In the genomic region with DNA sequence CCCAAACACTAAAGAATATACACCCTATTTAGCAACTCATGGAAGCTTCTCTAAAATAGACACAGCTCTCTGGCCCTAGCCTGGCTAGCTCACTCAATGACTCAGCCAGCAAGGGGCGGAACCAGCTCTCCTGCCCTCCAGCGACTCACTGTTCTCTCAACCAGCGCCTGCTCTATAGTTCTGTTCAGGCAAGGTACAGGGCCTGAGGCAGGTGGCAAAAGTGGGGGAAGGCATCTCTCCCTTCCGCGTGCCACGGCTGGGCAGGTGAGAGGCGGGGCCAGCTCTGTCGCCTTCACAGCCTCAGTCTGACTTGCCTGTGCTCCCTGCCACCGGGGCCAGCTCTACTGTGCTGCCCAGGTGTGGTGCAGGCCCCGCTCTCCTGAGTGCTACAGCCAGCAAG, we compare ENCODE assay signal across 13 mouse cellular contexts. TPM values are rescaled to one million over a fixed set of nuclear protein-coding genes. Genes with fewer than 3 reads are reported as not detected.
DNase-seq lines count a peak whose midpoint lies in the region; ATAC-seq and TF ChIP-seq lines count a peak whose summit lies in the region.
"Had no signal": no experiment of that assay in that cellular context is flagged by ENCODE, and none has a peak within 500 bp of the region (broad histone marks: within the 10 kb centered on the region; RNA-seq: fewer than 3 reads in every experiment).

No protein-coding gene starts in this region.

- no peak overlapping the region for H3K4me3 ChIP-seq in limb, embryonic 15.5 days
- H3K4me3 ChIP-seq in limb, embryonic 10.5 days, result no peak overlapping the region
- H3K4me3 ChIP-seq in ES-E14 (ENCODE audit: insufficient read depth in 1 of 2, low read depth in 1 of 2, low read length in 2 of 2, poor library complexity in 1 of 2, severe bottlenecking in 1 of 2), result peak overlapping the region; percentile 37 to 45; a peak in 3 of 4 replicates
- H3K4me3 ChIP-seq in intestine, embryonic 15.5 days (replicated peaks), result no peak overlapping the region
- H3K4me3 ChIP-seq in liver, embryonic 16.5 days (ENCODE audit: low read depth, low read length), result no peak overlapping the region
- H3K4me3 ChIP-seq in forebrain, embryonic 10.5 days, result no peak overlapping the region
- H3K4me3 ChIP-seq: forebrain, embryonic 13.5 days; heart, embryonic 13.5 days; neural tube, embryonic 13.5 days had no signal

- no peaks in the 10 kb centered on the region for H3K27me3 ChIP-seq in limb, embryonic 15.5 days
- no peaks in the 10 kb centered on the region for H3K27me3 ChIP-seq in limb, embryonic 10.5 days (ENCODE audit: low read depth, poor library complexity, severe bottlenecking)
- H3K27me3 ChIP-seq in intestine, embryonic 15.5 days (replicated peaks), result no peaks in the 10 kb centered on the region
- no peaks in the 10 kb centered on the region for H3K27me3 ChIP-seq in liver, embryonic 16.5 days (ENCODE audit: control insufficient read depth, insufficient read depth, low read depth, low read length)
- no peaks in the 10 kb centered on the region for H3K27me3 ChIP-seq in forebrain, embryonic 10.5 days (ENCODE audit: poor library complexity, severe bottlenecking)
- H3K27me3 ChIP-seq: forebrain, embryonic 13.5 days; heart, embryonic 13.5 days; neural tube, embryonic 13.5 days had no signal

- 54% methylated on average over 10 of the region's 10 CpGs for WGBS in limb, embryonic 15.5 days
- WGBS in limb, embryonic 10.5 days, result 66% methylated on average over 10 of the region's 10 CpGs
- 55% methylated on average over 10 of the region's 10 CpGs for WGBS in intestine, embryonic 15.5 days
- WGBS in liver, embryonic 16.5 days (ENCODE audit: insufficient replicate concordance), result 55% methylated on average over 10 of the region's 10 CpGs
- WGBS in forebrain, embryonic 10.5 days, result 69% methylated on average over 10 of the region's 10 CpGs

- no peak for DNase-seq in limb, embryonic 10.5 days (ENCODE audit: low spot score)
- no peak for DNase-seq in ES-E14 (ENCODE audit: low read depth, low spot score)
- DNase-seq in left cerebral cortex, adult 9 months (ENCODE audit: low spot score in 2 of 2), result no peak
- DNase-seq in cerebellum, postnatal 4 days (ENCODE audit: low spot score in 2 of 2), result no peak
- no peak for DNase-seq in forebrain, embryonic 10.5 days (ENCODE audit: extremely low spot score, low spot score)
- DNase-seq: cerebellum, adult 2 months had no signal

- peak overlapping the region; percentile 63; the same call in 1 of the 2 replicates for H3K27ac ChIP-seq in limb, embryonic 15.5 days
- no peak overlapping the region; the same call in 1 of the 2 replicates for H3K27ac ChIP-seq in limb, embryonic 10.5 days
- H3K27ac ChIP-seq in ES-E14 (ENCODE audit: insufficient read depth, low read depth, low read length, poor library complexity, severe bottlenecking), result no peak overlapping the region
- no peak overlapping the region for H3K27ac ChIP-seq in intestine, embryonic 15.5 days
- no peak overlapping the region for H3K27ac ChIP-seq in liver, embryonic 16.5 days (ENCODE audit: low read length)
- H3K27ac ChIP-seq in forebrain, embryonic 10.5 days, result no peak overlapping the region
- H3K27ac ChIP-seq: forebrain, embryonic 13.5 days; heart, embryonic 13.5 days; macrophage; neural tube, embryonic 13.5 days had no signal

- H3K4me2 ChIP-seq in limb, embryonic 15.5 days, result no peak overlapping the region
- H3K4me2 ChIP-seq in intestine, embryonic 15.5 days (replicated peaks), result no peak overlapping the region
- H3K4me2 ChIP-seq in liver, embryonic 16.5 days (ENCODE audit: low read depth, low read length), result no peak overlapping the region
- H3K4me2 ChIP-seq: forebrain, embryonic 13.5 days; heart, embryonic 13.5 days; neural tube, embryonic 13.5 days had no signal

- H3K9me3 ChIP-seq in limb, embryonic 15.5 days, result no peaks in the 10 kb centered on the region
- no peaks in the 10 kb centered on the region for H3K9me3 ChIP-seq in limb, embryonic 10.5 days (replicated peaks)
- H3K9me3 ChIP-seq in ES-E14 (ENCODE audit: control insufficient read depth, insufficient read depth, low read depth, low read length), result no peaks in the 10 kb centered on the region
- H3K9me3 ChIP-seq in intestine, embryonic 15.5 days, result no peaks in the 10 kb centered on the region
- H3K9me3 ChIP-seq in liver, embryonic 16.5 days (replicated peaks; ENCODE audit: control insufficient read depth, low read length), result no peaks in the 10 kb centered on the region
- H3K9me3 ChIP-seq in forebrain, embryonic 10.5 days, result peaks cover 5% of the 10 kb centered on the region; the same call in 1 of the 2 replicates
- H3K9me3 ChIP-seq: forebrain, embryonic 13.5 days; heart, embryonic 13.5 days had no signal

- no peaks in the 10 kb centered on the region for H3K36me3 ChIP-seq in limb, embryonic 15.5 days
- no peaks in the 10 kb centered on the region for H3K36me3 ChIP-seq in limb, embryonic 10.5 days
- no peaks in the 10 kb centered on the region for H3K36me3 ChIP-seq in ES-E14 (ENCODE audit: control insufficient read depth, insufficient read depth, low read length, poor library complexity, severe bottlenecking)
- no peaks in the 10 kb centered on the region for H3K36me3 ChIP-seq in intestine, embryonic 15.5 days
- no peaks in the 10 kb centered on the region for H3K36me3 ChIP-seq in liver, embryonic 16.5 days (ENCODE audit: control insufficient read depth, insufficient read depth)
- H3K36me3 ChIP-seq in forebrain, embryonic 10.5 days (replicated peaks), result no peaks in the 10 kb centered on the region
- H3K36me3 ChIP-seq: heart, embryonic 13.5 days; neural tube, embryonic 13.5 days had no signal

- ATAC-seq in limb, embryonic 15.5 days (ENCODE audit: insufficient number of reproducible peaks, low FRiP score, low TSS enrichment, low read depth), result no peak
- ATAC-seq in intestine, embryonic 15.5 days, result peak; percentile 71
- peak; percentile 30; the same call in 1 of the 2 replicates for ATAC-seq in liver, embryonic 16.5 days (ENCODE audit: low read depth)
- ATAC-seq: forebrain, embryonic 13.5 days had no signal

- peaks cover 3% of the 10 kb centered on the region; the same call in 1 of the 2 replicates for H3K4me1 ChIP-seq in limb, embryonic 15.5 days
- H3K4me1 ChIP-seq in limb, embryonic 10.5 days, result no peaks in the 10 kb centered on the region; the same call in 1 of the 2 replicates
- H3K4me1 ChIP-seq in ES-E14 (ENCODE audit: control insufficient read depth in 2 of 2, insufficient read depth in 2 of 2, low read length in 2 of 2, poor library complexity in 1 of 2), result peaks cover 11% of the 10 kb centered on the region in 2 experiments; a peak in 3 of 4 replicates
- H3K4me1 ChIP-seq in intestine, embryonic 15.5 days (replicated peaks), result no peaks in the 10 kb centered on the region
- H3K4me1 ChIP-seq in liver, embryonic 16.5 days (ENCODE audit: control insufficient read depth, low read depth, low read length), result no peaks in the 10 kb centered on the region
- H3K4me1 ChIP-seq in forebrain, embryonic 10.5 days, result peaks cover 6% of the 10 kb centered on the region
- H3K4me1 ChIP-seq: forebrain, embryonic 13.5 days; heart, embryonic 13.5 days; neural tube, embryonic 13.5 days had no signal

- in situ Hi-C loops in ES-E14 (cut with MboI; ENCODE audit: low sequenced_read_pairs in 2 of 2, unreplicated experiment in 2 of 2), result no loop called here

- no peak overlapping the region for H3K9ac ChIP-seq in limb, embryonic 15.5 days
- H3K9ac ChIP-seq in ES-E14 (ENCODE audit: insufficient read depth, low read depth, low read length, poor library complexity, severe bottlenecking), result peak overlapping the region; percentile 46; the same call in 1 of the 2 replicates
- no peak overlapping the region for H3K9ac ChIP-seq in intestine, embryonic 15.5 days
- no peak overlapping the region for H3K9ac ChIP-seq in liver, embryonic 16.5 days (ENCODE audit: low read depth, low read length)
- H3K9ac ChIP-seq: forebrain, embryonic 13.5 days; heart, embryonic 13.5 days; neural tube, embryonic 13.5 days had no signal

TF ChIP-seq in ES-E14, 5 proteins besides CTCF, POLR2A, EP300 and RAD21:
- TF ChIP-seq ZNF384 (IDR thresholded peaks at IDR 0.05; ENCODE audit: low read depth, low read length) (no peak), CHD2 (IDR thresholded peaks at IDR 0.05; ENCODE audit: low read depth, low read length) (no peak), HCFC1 (IDR thresholded peaks at IDR 0.05; ENCODE audit: borderline replicate concordance, insufficient read depth, low read length) (no peak), MAFK (IDR thresholded peaks at IDR 0.05; ENCODE audit: insufficient read depth, low read depth, low read length) (no peak), ZC3H11A (IDR thresholded peaks at IDR 0.05; ENCODE audit: borderline replicate concordance, low read depth, low read length) (no peak)

RNA-seq across cellular contexts. Expression of gene Psat1, which starts 0.5 kb away (rescaled TPM):
- polyA plus RNA-seq in limb, embryonic 15.5 days (2015; fragmentation: Nextera tagmentation; extraction: Ambion mirVana), result 151 and 153 TPM in 2 replicates
- 93.3 and 127 TPM in 2 replicates for polyA plus RNA-seq in limb, embryonic 10.5 days (2016; fragmentation: Nextera tagmentation; extraction: Ambion mirVana)
- 183 and 203 TPM in 2 replicates for total RNA-seq in ES-E14 (2012; rRNA removed)
- polyA plus RNA-seq in intestine, embryonic 15.5 days (2015; fragmentation: Nextera tagmentation; extraction: Ambion mirVana), result 74.6 and 82.0 TPM in 2 replicates
- 256 and 258 TPM in 2 replicates for polyA plus RNA-seq in liver, embryonic 16.5 days (2015; fragmentation: Nextera tagmentation; extraction: Ambion mirVana)
- 143 and 158 TPM in 2 replicates for polyA plus RNA-seq in forebrain, embryonic 10.5 days (2016; fragmentation: Nextera tagmentation; extraction: Ambion mirVana)

RNA-seq across cellular contexts. Expression of gene Cep78, which starts 38.1 kb away (rescaled TPM):
- polyA plus RNA-seq in limb, embryonic 15.5 days (2015; fragmentation: Nextera tagmentation; extraction: Ambion mirVana), result 17.7 and 22.0 TPM in 2 replicates
- polyA plus RNA-seq in limb, embryonic 10.5 days (2016; fragmentation: Nextera tagmentation; extraction: Ambion mirVana), result 57.7 and 62.1 TPM in 2 replicates
- 19.5 and 20.5 TPM in 2 replicates for total RNA-seq in ES-E14 (2012; rRNA removed)
- 16.6 and 18.5 TPM in 2 replicates for polyA plus RNA-seq in intestine, embryonic 15.5 days (2015; fragmentation: Nextera tagmentation; extraction: Ambion mirVana)
- 6.8 TPM in 2 replicates for polyA plus RNA-seq in liver, embryonic 16.5 days (2015; fragmentation: Nextera tagmentation; extraction: Ambion mirVana)
- 70.6 and 72.5 TPM in 2 replicates for polyA plus RNA-seq in forebrain, embryonic 10.5 days (2016; fragmentation: Nextera tagmentation; extraction: Ambion mirVana)

Comparison
In these comparisons a context has a peak if more than half of its experiments do, and no peak if none do; other contexts are left out.
1. H3K4me3 ChIP-seq: peak in ES-E14 (2 of 2); none in limb, embryonic 15.5 days (single experiment), limb, embryonic 10.5 days (single experiment), intestine, embryonic 15.5 days (single experiment), liver, embryonic 16.5 days (single experiment) and forebrain, embryonic 10.5 days (single experiment).